In genomic region chr16:55964126-55964949, GRCm38 (mm10) we compare ENCODE assay signal across 9 mouse cellular contexts. TPM values are rescaled to one million over a fixed set of nuclear protein-coding genes. Genes with fewer than 3 reads are reported as not detected.
DNase-seq lines count a peak whose midpoint lies in the region; ATAC-seq and TF ChIP-seq lines count a peak whose summit lies in the region.
"Had no signal": no experiment of that assay in that cellular context is flagged by ENCODE, and none has a peak within 500 bp of the region (broad histone marks: within the 10 kb centered on the region; RNA-seq: fewer than 3 reads in every experiment).

No protein-coding gene starts in this region.

- H3K27me3 ChIP-seq in thymus, adult 2 months (ENCODE audit: control insufficient read depth, insufficient read depth, low read length): no peaks in the 10 kb centered on the region
- H3K27me3 ChIP-seq in stomach, postnatal 0 days (ENCODE audit: control insufficient read depth, insufficient read depth, low read length): no peaks in the 10 kb centered on the region
- no peaks in the 10 kb centered on the region for H3K27me3 ChIP-seq in intestine, embryonic 15.5 days (replicated peaks)
- H3K27me3 ChIP-seq: lung, embryonic 15.5 days had no signal

- ATAC-seq in stomach, postnatal 0 days (ENCODE audit: low FRiP score, low TSS enrichment): no peak
- ATAC-seq in intestine, embryonic 15.5 days: no peak

- no peak overlapping the region for H3K4me3 ChIP-seq in thymus, adult 2 months (ENCODE audit: control insufficient read depth, insufficient read depth, low read length)
- H3K4me3 ChIP-seq in stomach, postnatal 0 days (ENCODE audit: low read depth, low read length): no peak overlapping the region
- no peak overlapping the region for H3K4me3 ChIP-seq in intestine, embryonic 15.5 days (replicated peaks)
- H3K4me3 ChIP-seq: lung, embryonic 15.5 days had no signal

- TF ChIP-seq POLR2A in thymus, adult 2 months (IDR thresholded peaks at IDR 0.05; ENCODE audit: control insufficient read depth, extremely low read depth, insufficient read depth, low read length, poor library complexity): no peak
- no peak for TF ChIP-seq POLR2A in brain, embryonic 14.5 days (IDR thresholded peaks at IDR 0.05; ENCODE audit: borderline replicate concordance, extremely low read depth, insufficient read depth, insufficient read length, poor library complexity, severe bottlenecking)

- intact Hi-C loops in heart, postnatal 14 days (cut with DNase I): no loop called here
- intact Hi-C loops in left cerebral cortex, postnatal 14 days (cut with DNase I): no loop called here

- H3K36me3 ChIP-seq in thymus, adult 2 months (ENCODE audit: control insufficient read depth, insufficient read depth, low read length): peaks cover 8% of the 10 kb centered on the region
- H3K36me3 ChIP-seq in stomach, postnatal 0 days (ENCODE audit: control insufficient read depth, insufficient read depth, low read length): no peaks in the 10 kb centered on the region
- peaks cover 2% of the 10 kb centered on the region; the same call in 1 of the 2 replicates for H3K36me3 ChIP-seq in intestine, embryonic 15.5 days

- TF ChIP-seq EP300 in stomach, postnatal 0 days (optimal IDR thresholded peaks at IDR 0.05): no peak

- peak; percentile 35 to 39 for DNase-seq in heart, postnatal 14 days
- DNase-seq in heart, adult 9 months (ENCODE audit: low spot score in 2 of 2): no peak
- peak; percentile 49 for DNase-seq in thymus, adult 2 months
- no peak for DNase-seq in thymus, postnatal 25 days
- DNase-seq in brain, embryonic 14.5 days (ENCODE audit: low read depth): peak; percentile 55
- DNase-seq in left cerebral cortex, postnatal 14 days (ENCODE audit: low spot score in 2 of 2): peak; percentile 63 to 66
- peak; percentile 49 for DNase-seq in stomach, postnatal 0 days (ENCODE audit: low spot score)

- H3K4me1 ChIP-seq in thymus, adult 2 months (replicated peaks; ENCODE audit: control insufficient read depth, insufficient read depth, low read length): 0 out of 2 replicates have a peak, but pooled peaks cover 2% of the 10 kb centered on the region
- no peaks in the 10 kb centered on the region for H3K4me1 ChIP-seq in stomach, postnatal 0 days (replicated peaks; ENCODE audit: control insufficient read depth, insufficient read depth)
- 0 out of 2 replicates have a peak, but pooled peaks cover 5% of the 10 kb centered on the region for H3K4me1 ChIP-seq in intestine, embryonic 15.5 days (replicated peaks)

- H3K27ac ChIP-seq in thymus, adult 2 months (ENCODE audit: control insufficient read depth, insufficient read depth, low read length): no peak overlapping the region
- no peak overlapping the region for H3K27ac ChIP-seq in stomach, postnatal 0 days (replicated peaks)
- H3K27ac ChIP-seq in intestine, embryonic 15.5 days: no peak overlapping the region
- H3K27ac ChIP-seq: lung, embryonic 15.5 days had no signal

- no peak for TF ChIP-seq CTCF in thymus, adult 2 months (IDR thresholded peaks at IDR 0.05; ENCODE audit: borderline replicate concordance, control insufficient read depth, extremely low read depth, insufficient read depth, low read length, poor library complexity)
- TF ChIP-seq CTCF in brain, embryonic 14.5 days (IDR thresholded peaks at IDR 0.05; ENCODE audit: borderline replicate concordance, extremely low read depth, insufficient read depth, insufficient read length): peak; percentile 39; the same call in 1 of the 2 replicates
- peak; percentile 67 for TF ChIP-seq CTCF in stomach, postnatal 0 days (IDR thresholded peaks at IDR 0.05; ENCODE audit: low read depth)

- no peak overlapping the region for H3K4me2 ChIP-seq in stomach, postnatal 0 days (replicated peaks; ENCODE audit: low read depth)
- H3K4me2 ChIP-seq in intestine, embryonic 15.5 days (replicated peaks): no peak overlapping the region
- H3K4me2 ChIP-seq: lung, embryonic 15.5 days had no signal

- no peak overlapping the region for H3K9ac ChIP-seq in stomach, postnatal 0 days (ENCODE audit: low read length)
- H3K9ac ChIP-seq in intestine, embryonic 15.5 days: no peak overlapping the region
- H3K9ac ChIP-seq: lung, embryonic 15.5 days had no signal

- no peaks in the 10 kb centered on the region for H3K9me3 ChIP-seq in stomach, postnatal 0 days (ENCODE audit: control insufficient read depth, low read length)
- no peaks in the 10 kb centered on the region for H3K9me3 ChIP-seq in intestine, embryonic 15.5 days
- H3K9me3 ChIP-seq: lung, embryonic 15.5 days had no signal

- 68% methylated on average over 4 of the region's 4 CpGs for WGBS in thymus, adult 2 months
- 58% methylated on average over 4 of the region's 4 CpGs for WGBS in stomach, postnatal 0 days
- 57% methylated on average over 4 of the region's 4 CpGs for whole genome bisulfite sequencing in intestine, embryonic 15.5 days

RNA-seq across cellular contexts. Expression of gene Rpl24, which starts 1.7 kb away (rescaled TPM):
- 100 to 1,000 TPM; 532 to 562 TPM for total RNA-seq in heart, postnatal 14 days (2021)
- polyA plus RNA-seq in thymus, adult 2 months (2012; rRNA removed): 151 and 184 TPM in 2 replicates
- polyA plus RNA-seq in brain, embryonic 14.5 days (2012; rRNA removed): 499 and 561 TPM in 2 replicates
- 100 to 1,000 TPM; 333 to 350 TPM for total RNA-seq in left cerebral cortex, postnatal 14 days (2021)
- polyA plus RNA-seq in stomach, postnatal 0 days (2015; fragmentation: Nextera tagmentation; extraction: Ambion mirVana): 760 and 770 TPM in 2 replicates
- 692 and 790 TPM in 2 replicates for polyA plus RNA-seq in intestine, embryonic 15.5 days (2015; fragmentation: Nextera tagmentation; extraction: Ambion mirVana)

RNA-seq across cellular contexts. Expression of gene Zbtb11, which starts 9.3 kb away (rescaled TPM):
- total RNA-seq in heart, postnatal 14 days (2021): 10 to 100 TPM; 11.5 to 12.5 TPM
- 6.1 and 7.1 TPM in 2 replicates for polyA plus RNA-seq in thymus, adult 2 months (2012; rRNA removed)
- 11.3 and 15.1 TPM in 2 replicates for polyA plus RNA-seq in brain, embryonic 14.5 days (2012; rRNA removed)
- 10 to 100 TPM; 36.4 to 36.7 TPM for total RNA-seq in left cerebral cortex, postnatal 14 days (2021)
- polyA plus RNA-seq in stomach, postnatal 0 days (2015; fragmentation: Nextera tagmentation; extraction: Ambion mirVana): 6.8 and 7.3 TPM in 2 replicates
- polyA plus RNA-seq in intestine, embryonic 15.5 days (2015; fragmentation: Nextera tagmentation; extraction: Ambion mirVana): 14.2 and 15.3 TPM in 2 replicates

RNA-seq across cellular contexts. Expression of gene Cep97, which starts 29.7 kb away (rescaled TPM):
- total RNA-seq in heart, postnatal 14 days (2021): 1 to 10 TPM; 5.8 to 7.7 TPM
- 17.4 and 19.3 TPM in 2 replicates for polyA plus RNA-seq in thymus, adult 2 months (2012; rRNA removed)
- polyA plus RNA-seq in brain, embryonic 14.5 days (2012; rRNA removed): 7.5 and 11.5 TPM in 2 replicates
- 1 to 10 TPM; 9.1 to 10.0 TPM for total RNA-seq in left cerebral cortex, postnatal 14 days (2021)
- polyA plus RNA-seq in stomach, postnatal 0 days (2015; fragmentation: Nextera tagmentation; extraction: Ambion mirVana): 1.9 and 2.6 TPM in 2 replicates
- 5.9 and 6.7 TPM in 2 replicates for polyA plus RNA-seq in intestine, embryonic 15.5 days (2015; fragmentation: Nextera tagmentation; extraction: Ambion mirVana)

Comparison
In these comparisons a context has a peak if more than half of its experiments do, and no peak if none do; other contexts are left out.
1. DNase-seq: peak in heart, postnatal 14 days (2 of 2), thymus, adult 2 months (single experiment), brain, embryonic 14.5 days (single experiment), left cerebral cortex, postnatal 14 days (2 of 2) and stomach, postnatal 0 days (single experiment); none in heart, adult 9 months (0 of 2) and thymus, postnatal 25 days (single experiment).